Mouse (Mus musculus) stomach, embryonic 15.5 days (tissue): ENCODE measurements around the gene Efcab6. TPM values are rescaled to one million over a fixed set of nuclear protein-coding genes. Genes with fewer than 3 reads are reported as not detected.

Experiments used
- ATAC-seq: fragments of 200-750 bp; cut with Nextera tagmentation; 2 replicates; pipeline ENCODE4 v1.8.0; 2017; ENCODE audit warnings: low read depth, moderate number of reproducible peaks, moderate TSS enrichment; ENCODE audit not compliant: insufficient read depth, low FRiP score
- H3K27ac ChIP-seq: fragments of 300-500 bp; sonication (generic); 2 replicates; pipeline ENCODE4 v1.5.1; 2015; ENCODE audit warnings: mild to moderate bottlenecking, inconsistent platforms
- H3K27me3 ChIP-seq: fragments of 300-500 bp; sonication (generic); replicated peaks from 2 replicates; pipeline ENCODE4 v1.6.1; 2015; ENCODE audit warnings: inconsistent platforms
- H3K36me3 ChIP-seq: fragments of 300-500 bp; sonication (generic); 2 replicates; pipeline ENCODE4 v1.6.1; 2015; ENCODE audit warnings: inconsistent platforms
- H3K4me1 ChIP-seq: fragments of 300-500 bp; sonication (generic); 2 replicates; pipeline ENCODE4 v1.6.1; 2015; ENCODE audit warnings: inconsistent platforms
- H3K4me2 ChIP-seq: fragments of 300-500 bp; sonication (generic); 2 replicates; pipeline ENCODE4 v1.6.1; 2015; ENCODE audit warnings: mild to moderate bottlenecking, inconsistent platforms
- H3K4me3 ChIP-seq: fragments of 300-500 bp; sonication (generic); replicated peaks from 2 replicates; pipeline ENCODE4 v1.5.1; 2015; ENCODE audit warnings: inconsistent platforms
- H3K9ac ChIP-seq: fragments of 300-500 bp; sonication (generic); 2 replicates; pipeline ENCODE4 v1.6.1; 2015; ENCODE audit warnings: inconsistent platforms
- H3K9me3 ChIP-seq: fragments of 300-500 bp; sonication (generic); 2 replicates; pipeline ENCODE4 v1.6.1; 2016; ENCODE audit warnings: inconsistent platforms
- WGBS: fragments of 180-500 bp; shearing (Covaris S2); methylation state at CpG from one replicate; pipeline ENCODE4 v1.1.7; 2015; 5-methylcytosine and 5-hydroxymethylcytosine counted together
- polyA plus RNA-seq: library from polyadenylated mRNA; unstranded; fragments of >200 nt; fragmentation: Nextera tagmentation; extraction: Ambion mirVana; gene quantifications from 2 replicates; pipeline ENCODE4 v1.2.1, GENCODE M21; 2015

Efcab6 gene
- polyA plus RNA-seq, 1 experiment from 2014 or later = 0.19 TPM

GRCm38 (mm10) chr15:83958376-83958775, 106.8 kb downstream of the Efcab6 start:
- Histone ChIP-seq H3K27ac (no peak overlapping the region), H3K9me3 (no peaks in the 10 kb centered on the region), H3K4me1 (no peaks in the 10 kb centered on the region), H3K9ac (no peak overlapping the region), H3K4me2 (no peak overlapping the region), H3K27me3 (no peaks in the 10 kb centered on the region), H3K36me3 (no peaks in the 10 kb centered on the region), H3K4me3 (no peak overlapping the region)
- WGBS = 77% methylated on average over 3 of the region's 3 CpGs
- no peak for ATAC-seq

DNA sequence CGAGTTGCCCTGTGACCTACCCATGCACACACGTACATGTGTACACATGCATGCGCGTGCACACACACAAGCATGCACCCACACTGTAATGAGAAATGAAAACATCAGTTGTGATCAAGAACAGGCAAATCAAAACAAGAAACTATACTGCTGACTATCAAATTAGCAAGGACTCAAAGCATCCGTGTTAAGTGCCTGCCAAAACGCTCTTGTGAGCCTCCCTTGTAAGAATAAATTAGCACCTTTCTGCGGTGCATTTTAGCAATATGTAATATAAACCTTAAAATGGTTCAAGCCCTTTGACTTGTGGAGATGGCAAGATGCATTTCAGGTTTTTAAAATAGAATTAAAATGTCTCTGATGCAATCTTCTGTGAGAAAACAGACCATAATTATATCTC, 108.2 kb downstream of the Efcab6 start:
- H3K27me3 ChIP-seq = no peaks in the 10 kb centered on the region
- no peaks in the 10 kb centered on the region for H3K9me3 ChIP-seq
- no peak overlapping the region for H3K4me3 ChIP-seq
- no peak overlapping the region for H3K27ac ChIP-seq
- no peaks in the 10 kb centered on the region for H3K4me1 ChIP-seq
- H3K4me2 ChIP-seq = no peak overlapping the region
- H3K36me3 ChIP-seq = no peaks in the 10 kb centered on the region
- ATAC-seq = no peak
- H3K9ac ChIP-seq = no peak overlapping the region
- WGBS = 82% methylated on average over 7 of the region's 7 CpGs

DNA sequence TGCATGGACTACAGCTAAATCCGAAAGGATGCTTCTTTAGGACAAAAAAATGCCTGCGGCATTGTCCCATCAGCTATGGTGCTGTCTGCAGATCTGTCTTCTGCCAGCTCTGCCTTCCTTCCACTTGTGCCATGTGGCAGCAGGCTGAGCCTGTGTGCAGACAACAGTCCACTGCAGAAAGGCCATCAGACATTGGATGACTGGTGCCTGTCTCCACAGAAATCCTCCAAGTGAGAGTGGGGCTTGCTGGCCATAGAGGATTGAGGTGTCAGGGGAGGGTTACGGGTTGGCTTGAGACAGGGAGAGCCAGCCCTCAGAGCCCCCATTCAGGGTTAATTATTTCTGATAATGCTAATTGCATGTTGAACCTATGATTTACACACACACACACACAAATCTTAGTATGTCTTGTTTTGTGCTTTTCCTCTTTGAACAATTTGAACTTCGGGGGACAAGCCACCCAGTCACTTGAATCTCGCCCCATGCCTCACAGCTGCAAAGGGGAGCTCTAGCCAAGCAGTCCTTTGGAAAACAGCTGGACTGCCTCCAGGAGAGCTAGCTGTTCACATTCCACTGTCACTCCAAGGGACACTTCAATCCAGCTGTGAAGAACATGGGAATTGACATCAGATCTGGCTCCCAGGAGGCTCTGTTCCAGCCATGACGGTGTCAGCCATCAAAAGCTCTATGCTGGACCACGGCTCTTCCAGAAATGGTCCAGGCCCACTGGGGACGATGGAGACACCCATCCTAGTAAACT, 109.1 kb downstream of the Efcab6 start:
- Histone ChIP-seq H3K27me3 (no peaks in the 10 kb centered on the region), H3K9ac (no peak overlapping the region), H3K9me3 (no peaks in the 10 kb centered on the region), H3K27ac (no peak overlapping the region), H3K4me1 (no peaks in the 10 kb centered on the region), H3K4me2 (no peak overlapping the region), H3K36me3 (no peaks in the 10 kb centered on the region), H3K4me3 (no peak overlapping the region)
- 64% methylated on average over 8 of the region's 8 CpGs for WGBS
- no peak for ATAC-seq

- ATAC-seq = no peak
- H3K4me2 ChIP-seq = no peak overlapping the region
- 54% methylated on average over 16 of the region's 16 CpGs for whole genome bisulfite sequencing
Measured at GRCm38 (mm10) chr15:83949729-83950491, 115.3 kb downstream of the Efcab6 start.

GRCm38 (mm10) chr15:83939703-83940102, 125.5 kb downstream of the Efcab6 start:
- no peaks in the 10 kb centered on the region for H3K9me3 ChIP-seq
- no peak overlapping the region for H3K27ac ChIP-seq
- no peak overlapping the region for H3K4me2 ChIP-seq
- H3K4me3 ChIP-seq = no peak overlapping the region
- 35% methylated on average over 5 of the region's 5 CpGs for WGBS
- no peaks in the 10 kb centered on the region for H3K27me3 ChIP-seq
- no peaks in the 10 kb centered on the region for H3K36me3 ChIP-seq
- no peak overlapping the region for H3K9ac ChIP-seq
- no peaks in the 10 kb centered on the region for H3K4me1 ChIP-seq
- ATAC-seq = no peak

More at GRCm38 (mm10) chr15:83949729-83950491, 115.3 kb downstream of the Efcab6 start:
- H3K4me3 ChIP-seq = no peak overlapping the region
- H3K9ac ChIP-seq = no peak overlapping the region
- H3K36me3 ChIP-seq = no peaks in the 10 kb centered on the region
- 0 out of 2 replicates have a peak overlapping the region, but pooled peaks have one; percentile 0 for H3K27ac ChIP-seq
- no peaks in the 10 kb centered on the region for H3K4me1 ChIP-seq
- H3K9me3 ChIP-seq = no peaks in the 10 kb centered on the region
- H3K27me3 ChIP-seq = no peaks in the 10 kb centered on the region

GRCm38 (mm10) chr15:83938466-83938865, 126.7 kb downstream of the Efcab6 start:
- no peak overlapping the region for H3K9ac ChIP-seq
- ATAC-seq = no peak
- 81% methylated on average over 2 of the region's 2 CpGs for WGBS
- no peak overlapping the region for H3K4me2 ChIP-seq
- H3K27ac ChIP-seq = no peak overlapping the region
- H3K4me3 ChIP-seq = no peak overlapping the region
- no peaks in the 10 kb centered on the region for H3K4me1 ChIP-seq
- no peaks in the 10 kb centered on the region for H3K27me3 ChIP-seq
- H3K9me3 ChIP-seq = no peaks in the 10 kb centered on the region
- H3K36me3 ChIP-seq = no peaks in the 10 kb centered on the region

DNA sequence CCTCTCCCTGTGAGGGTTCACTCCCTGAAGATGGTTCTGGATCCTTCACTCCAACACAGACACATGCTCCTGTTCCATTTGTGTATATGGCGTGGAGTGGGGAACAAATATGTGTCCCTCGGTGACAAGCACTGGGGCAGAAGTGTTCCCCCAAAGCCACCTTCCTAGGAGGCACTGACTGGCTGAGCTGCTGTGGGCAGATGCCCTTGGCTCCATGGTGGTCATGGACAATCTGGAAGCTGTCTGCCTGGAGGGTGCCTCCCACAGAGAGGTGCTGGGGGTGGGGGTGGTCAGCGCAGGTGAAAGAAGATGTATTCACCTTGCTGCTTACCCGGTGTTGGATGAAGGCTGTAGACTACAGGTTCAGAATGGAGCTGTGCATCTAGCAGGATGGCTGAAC, 128.7 kb downstream of the Efcab6 start:
- H3K9ac ChIP-seq = no peak overlapping the region
- WGBS = 83% methylated on average over 4 of the region's 4 CpGs
- no peaks in the 10 kb centered on the region for H3K36me3 ChIP-seq
- no peak overlapping the region for H3K27ac ChIP-seq
- H3K9me3 ChIP-seq = no peaks in the 10 kb centered on the region
- no peak overlapping the region for H3K4me2 ChIP-seq
- no peaks in the 10 kb centered on the region for H3K27me3 ChIP-seq
- ATAC-seq = no peak
- no peak overlapping the region for H3K4me3 ChIP-seq
- no peaks in the 10 kb centered on the region for H3K4me1 ChIP-seq

DNA sequence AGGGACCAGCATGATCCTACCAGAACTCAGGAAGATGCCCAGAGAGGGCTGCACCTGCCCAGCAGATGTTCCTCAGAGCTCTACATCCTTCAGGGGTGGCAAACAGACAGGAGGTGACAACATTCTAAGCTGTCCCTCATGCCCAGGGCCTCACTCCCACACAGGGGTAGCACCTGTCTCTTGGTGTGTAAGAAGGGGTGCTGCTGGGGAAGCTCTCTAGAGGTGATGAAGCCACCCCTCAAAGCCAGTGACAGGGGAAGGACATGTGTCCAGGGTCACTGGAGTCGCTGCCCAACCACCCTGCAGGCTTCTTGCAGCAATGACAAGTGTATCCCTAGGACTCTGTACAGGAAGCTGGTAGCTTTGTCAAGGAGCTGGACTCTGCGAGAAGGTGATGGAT, 130.4 kb downstream of the Efcab6 start:
- no peaks in the 10 kb centered on the region for H3K36me3 ChIP-seq
- no peaks in the 10 kb centered on the region for H3K9me3 ChIP-seq
- no peak overlapping the region for H3K9ac ChIP-seq
- H3K4me1 ChIP-seq = no peaks in the 10 kb centered on the region
- ATAC-seq = no peak
- 53% methylated on average over 2 of the region's 2 CpGs for WGBS
- H3K4me3 ChIP-seq = no peak overlapping the region
- H3K4me2 ChIP-seq = no peak overlapping the region
- H3K27ac ChIP-seq = no peak overlapping the region
- no peaks in the 10 kb centered on the region for H3K27me3 ChIP-seq

GRCm38 (mm10) chr15:83925338-83925737, 139.8 kb downstream of the Efcab6 start:
- H3K27me3 ChIP-seq = no peaks in the 10 kb centered on the region
- H3K9me3 ChIP-seq = no peaks in the 10 kb centered on the region
- no peak overlapping the region for H3K4me3 ChIP-seq
- no peaks in the 10 kb centered on the region for H3K4me1 ChIP-seq
- 63% methylated on average over 3 of the region's 3 CpGs for WGBS
- H3K9ac ChIP-seq = no peak overlapping the region
- no peak overlapping the region for H3K4me2 ChIP-seq
- H3K27ac ChIP-seq = no peak overlapping the region
- ATAC-seq = no peak
- H3K36me3 ChIP-seq = no peaks in the 10 kb centered on the region

- H3K27ac ChIP-seq = no peak overlapping the region
- no peak overlapping the region for H3K4me3 ChIP-seq
- no peak overlapping the region for H3K4me2 ChIP-seq
- no peaks in the 10 kb centered on the region for H3K36me3 ChIP-seq
- 31% methylated on average over 4 of the region's 4 CpGs for WGBS
- H3K9ac ChIP-seq = no peak overlapping the region
- no peak for ATAC-seq
- H3K27me3 ChIP-seq = no peaks in the 10 kb centered on the region
- H3K9me3 ChIP-seq = no peaks in the 10 kb centered on the region
- no peaks in the 10 kb centered on the region for H3K4me1 ChIP-seq
Measured at GRCm38 (mm10) chr15:83924656-83925055, 140.5 kb downstream of the Efcab6 start.

- no peak overlapping the region for H3K27ac ChIP-seq
- no peak for ATAC-seq
- 77% methylated on average over 10 of the region's 10 CpGs for WGBS
- no peak overlapping the region for H3K4me3 ChIP-seq
- no peak overlapping the region for H3K4me2 ChIP-seq
- H3K4me1 ChIP-seq = no peaks in the 10 kb centered on the region
- no peak overlapping the region for H3K9ac ChIP-seq
- no peaks in the 10 kb centered on the region for H3K27me3 ChIP-seq
- no peaks in the 10 kb centered on the region for H3K36me3 ChIP-seq
- H3K9me3 ChIP-seq = no peaks in the 10 kb centered on the region
Measured at GRCm38 (mm10) chr15:83915376-83915775, 149.8 kb downstream of the Efcab6 start.

GRCm38 (mm10) chr15:83913028-83913714, 152.0 kb downstream of the Efcab6 start:
- Histone ChIP-seq H3K9ac (no peak overlapping the region), H3K36me3 (no peaks in the 10 kb centered on the region), H3K4me2 (no peak overlapping the region), H3K27me3 (no peaks in the 10 kb centered on the region), H3K4me3 (no peak overlapping the region), H3K4me1 (no peaks in the 10 kb centered on the region), H3K27ac (no peak overlapping the region), H3K9me3 (no peaks in the 10 kb centered on the region)
- WGBS = 85% methylated on average over 14 of the region's 14 CpGs
- no peak for ATAC-seq
